Mouse (Mus musculus) ES-E14 (cell line): ENCODE data around the gene Dnajb5. TPM values are rescaled to one million over a fixed set of nuclear protein-coding genes. Genes with fewer than 3 reads are reported as not detected.
A peak's percentile ranks its signal among the peaks of the same experiment; 100 is the strongest.

ENCODE experiments used
- DNase-seq: peaks from one replicate; pipeline ENCODE4 v3.0.0-alpha.2; 2013; ENCODE audit warnings: low read depth, low spot score
- H3K27ac ChIP-seq: 2 replicates; pipeline ENCODE4 v1.5.1; 2012; ENCODE audit warnings: low read depth, mild to moderate bottlenecking, low read length, moderate library complexity, mixed read lengths; ENCODE audit not compliant: poor library complexity, insufficient read depth, severe bottlenecking
- H3K36me3 ChIP-seq: 2 replicates; pipeline ENCODE4 v1.6.1; 2012; ENCODE audit warnings: mild to moderate bottlenecking, low read length, moderate library complexity, mixed read lengths; ENCODE audit not compliant: control insufficient read depth, poor library complexity, insufficient read depth, severe bottlenecking
- H3K4me1 ChIP-seq, 2 experiments: fragments of 150-350 bp in 1 of 2; sonication (generic) in 1 of 2; 2 replicates each; pipeline ENCODE4 v1.6.1; 2012; ENCODE audit warnings: low read length in 2 of 2, mild to moderate bottlenecking in 1 of 2, mixed read lengths in 1 of 2; ENCODE audit not compliant: control insufficient read depth in 2 of 2, insufficient read depth in 2 of 2, poor library complexity in 1 of 2
- H3K4me3 ChIP-seq, 2 experiments: fragments of 150-350 bp in 1 of 2; sonication (generic) in 1 of 2; 2 replicates each; pipeline ENCODE4 v1.5.1; 2012; ENCODE audit warnings: low read length in 2 of 2, low read depth in 1 of 2, mild to moderate bottlenecking in 1 of 2, mixed read lengths in 1 of 2; ENCODE audit not compliant: insufficient read depth in 1 of 2, poor library complexity in 1 of 2, severe bottlenecking in 1 of 2
- H3K9ac ChIP-seq: 2 replicates; pipeline ENCODE4 v1.6.1; 2012; ENCODE audit warnings: low read depth, mild to moderate bottlenecking, low read length, mixed read lengths; ENCODE audit not compliant: poor library complexity, insufficient read depth, severe bottlenecking
- H3K9me3 ChIP-seq: fragments of 150-350 bp; sonication (generic); 2 replicates; pipeline ENCODE4 v1.6.1; 2012; ENCODE audit warnings: low read depth, mild to moderate bottlenecking, low read length; ENCODE audit not compliant: control insufficient read depth, insufficient read depth
- CHD2 ChIP-seq: IDR thresholded peaks from 2 replicates; pipeline ENCODE4 v1.6.1; 2014; ENCODE audit warnings: mild to moderate bottlenecking, low read depth, low read length, inconsistent platforms
- HCFC1 ChIP-seq: IDR thresholded peaks from 2 replicates; pipeline ENCODE4 v1.6.1; 2012; ENCODE audit warnings: low read length, inconsistent platforms, borderline replicate concordance; ENCODE audit not compliant: insufficient read depth
- MAFK ChIP-seq: IDR thresholded peaks from 2 replicates; pipeline ENCODE4 v1.6.1; 2014; ENCODE audit warnings: mild to moderate bottlenecking, low read depth, low read length, inconsistent platforms; ENCODE audit not compliant: insufficient read depth
- ZC3H11A ChIP-seq: IDR thresholded peaks from 2 replicates; pipeline ENCODE4 v1.6.1; 2012; ENCODE audit warnings: low read depth, mild to moderate bottlenecking, inconsistent platforms, low read length, borderline replicate concordance
- ZNF384 ChIP-seq: IDR thresholded peaks from 2 replicates; pipeline ENCODE4 v1.6.1; 2012; ENCODE audit warnings: low read depth, low read length, inconsistent platforms
- in situ Hi-C, 2 experiments: fragments of 600-800 bp; cut with MboI; formaldehyde crosslinking; loops; one replicate each; pipeline ENCODE4 v1.15.1; 2025; ENCODE audit warnings: low sequenced_read_pairs in 2 of 2, inconsistent platforms in 1 of 2; ENCODE audit not compliant: unreplicated experiment in 2 of 2
- total RNA-seq: library from RNA; depleted of rRNA; stranded (reverse); fragments of 300-350 nt; gene quantifications from 2 replicates; pipeline ENCODE4 v1.2.3, GENCODE M21; 2012; rRNA removed

Gene Dnajb5
- total RNA-seq, 1 experiment = 13.3 TPM

DNA sequence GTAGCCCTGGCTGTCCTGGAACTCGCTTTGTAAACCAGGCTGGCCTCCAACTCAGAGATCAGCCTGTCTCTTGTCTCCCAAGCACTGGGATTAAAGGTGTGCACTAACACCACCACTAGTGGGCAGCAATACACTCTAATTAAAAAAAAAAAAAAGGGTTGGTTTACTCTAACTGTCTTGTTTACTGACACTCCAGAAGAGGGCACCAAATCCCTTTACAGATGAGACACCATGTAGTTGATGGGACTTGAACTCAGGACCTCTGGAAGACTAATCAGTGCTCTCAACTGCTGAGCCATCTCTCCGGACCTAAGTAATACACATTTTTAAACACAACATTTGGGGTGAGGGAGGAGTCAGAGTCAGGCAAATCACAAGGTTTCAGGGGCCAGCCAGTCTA lies 56.2 kb downstream of the Dnajb5 start:
- peaks cover 0 to 8% of the 10 kb centered on the region in 2 experiments; a peak in 2 of 4 replicates for H3K4me1 ChIP-seq
- in situ Hi-C loops = no loop called here
- H3K9me3 ChIP-seq = no peaks in the 10 kb centered on the region
- no peak overlapping the region for H3K27ac ChIP-seq
- no peak overlapping the region for H3K9ac ChIP-seq
- DNase-seq = peak; percentile 69
- peaks cover 4% of the 10 kb centered on the region for H3K36me3 ChIP-seq
- H3K4me3 ChIP-seq = no peak overlapping the region
- TF ChIP-seq MAFK (no peak), ZC3H11A (no peak), HCFC1 (peak; percentile 60; the same call in 1 of the 2 replicates), CHD2 (no peak), ZNF384 (peak; percentile 100)

Other genes with a start within 250 kb of the Dnajb5 start
- not detected in 2 replicates for gene 4930578G10Rik, start 214.3 kb upstream of the Dnajb5 start, total RNA-seq
- gene Ccl19, start 193.2 kb upstream of the Dnajb5 start, total RNA-seq = not detected in 2 replicates
- gene Ccl21a, start 175.8 kb upstream of the Dnajb5 start, total RNA-seq = not detected in 2 replicates
- 0.04 TPM in 1 of 2 replicates, not detected in the other for gene Fam205a1, start 95.9 kb upstream of the Dnajb5 start, total RNA-seq
- 0.09 and 0.11 TPM in 2 replicates for gene Gm12394, start 93.0 kb upstream of the Dnajb5 start, total RNA-seq
- not detected in 2 replicates for gene Fam205c, start 75.6 kb upstream of the Dnajb5 start, total RNA-seq
- 0.04 TPM in 1 of 2 replicates, not detected in the other for gene Phf24, start 33.2 kb upstream of the Dnajb5 start, total RNA-seq
- gene 1700022I11Rik, start 19.8 kb downstream of the Dnajb5 start, total RNA-seq = 0.58 and 0.74 TPM in 2 replicates
- gene Vcp, start 50.7 kb downstream of the Dnajb5 start, total RNA-seq = 155 and 267 TPM in 2 replicates
- 13.0 and 16.9 TPM in 2 replicates for gene Fancg, start 60.7 kb downstream of the Dnajb5 start, total RNA-seq
- 40.9 and 59.1 TPM in 2 replicates for gene Pigo, start 76.0 kb downstream of the Dnajb5 start, total RNA-seq
- 245 and 279 TPM in 2 replicates for gene Stoml2, start 81.9 kb downstream of the Dnajb5 start, total RNA-seq
- gene Fam214b, start 96.4 kb downstream of the Dnajb5 start, total RNA-seq = 8.2 and 11.9 TPM in 2 replicates
- gene Unc13b, start 109.1 kb downstream of the Dnajb5 start, total RNA-seq = 13.3 and 19.6 TPM in 2 replicates